Mouse (Mus musculus) embryonic fibroblast, embryonic 13.5 days (primary cell): ENCODE measurements around the gene Capn10. TPM values are rescaled to one million over a fixed set of nuclear protein-coding genes. Genes with fewer than 3 reads are reported as not detected.
"Not testable (repeated sequence)": the region's sequence is repeated elsewhere in the genome, so short reads cannot be mapped to it uniquely, and the experiment has no call there.

Experiments used
- H3K27ac ChIP-seq: 2 replicates; pipeline ENCODE4 v1.5.1; 2012; ENCODE audit warnings: low read length, control low read depth, inconsistent platforms; ENCODE audit not compliant: insufficient read depth
- H3K4me1 ChIP-seq: 2 replicates; pipeline ENCODE4 v1.6.1; 2011; ENCODE audit warnings: low read length; ENCODE audit not compliant: control insufficient read depth, insufficient read depth
- H3K4me3 ChIP-seq: 2 replicates; pipeline ENCODE4 v1.5.1; 2011; ENCODE audit warnings: mild to moderate bottlenecking, control low read depth, low read length; ENCODE audit not compliant: insufficient read depth
- CTCF ChIP-seq: IDR thresholded peaks from 2 replicates; pipeline ENCODE4 v1.5.1; 2011; ENCODE audit warnings: mild to moderate bottlenecking, control low read depth, low read length, moderate library complexity, borderline replicate concordance; ENCODE audit not compliant: insufficient read depth
- POLR2A ChIP-seq: IDR thresholded peaks from 2 replicates; pipeline ENCODE4 v1.6.1; 2011; ENCODE audit warnings: low read depth, mild to moderate bottlenecking, control low read depth, low read length, moderate library complexity
- polyA plus RNA-seq: library from polyadenylated mRNA; stranded (reverse); fragments of >200 nt; gene quantifications from 2 replicates; pipeline ENCODE4 v1.2.4, GENCODE M21; 2011; ENCODE audit warnings: low read depth; ENCODE audit not compliant: missing spikeins, insufficient read length

Gene Capn10
- polyA plus RNA-seq, 1 experiment, result 11.1 TPM

GRCm38 (mm10) chr1:92939746-92940145 lies 5.6 kb downstream of the Capn10 start:
- TF ChIP-seq POLR2A, result no peak
- TF ChIP-seq CTCF, result no peak
- Histone ChIP-seq H3K4me1 (peaks cover 4% of the 10 kb centered on the region; the same call in 1 of the 2 replicates), H3K4me3 (no peak overlapping the region), H3K27ac (no peak overlapping the region)

- no peak overlapping the region for H3K27ac ChIP-seq
- no peak for TF ChIP-seq POLR2A
- no peak for TF ChIP-seq CTCF
- H3K4me3 ChIP-seq, result no peak overlapping the region
- H3K4me1 ChIP-seq, result no peaks in the 10 kb centered on the region
These were observed 9.2 kb downstream of the Capn10 start for GRCm38 (mm10) chr1:92943219-92943989.

GRCm38 (mm10) chr1:92947966-92948365 lies 13.8 kb downstream of the Capn10 start:
- no peak overlapping the region for H3K27ac ChIP-seq
- H3K4me1 ChIP-seq, result no peaks in the 10 kb centered on the region
- no peak overlapping the region for H3K4me3 ChIP-seq
- no peak for TF ChIP-seq POLR2A

- no peak overlapping the region for H3K27ac ChIP-seq
- no peak for TF ChIP-seq POLR2A
- TF ChIP-seq CTCF, result no peak
- no peaks in the 10 kb centered on the region for H3K4me1 ChIP-seq
- no peak overlapping the region for H3K4me3 ChIP-seq
These were observed 15.2 kb downstream of the Capn10 start for GRCm38 (mm10) chr1:92949426-92949825.

GRCm38 (mm10) chr1:92950607-92951006 lies 16.4 kb downstream of the Capn10 start, which contains the start of gene Gpr35:
Gene Gpr35, plus strand, starts transcription at chr1:92950865.
- Histone ChIP-seq H3K27ac (no peak within 1 kb of the TSS), H3K4me1 (no peaks in the 10 kb centered on the region), H3K4me3 (no peak within 1 kb of the TSS)
- TF ChIP-seq POLR2A, result no peak
- no peak for TF ChIP-seq CTCF

GRCm38 (mm10) chr1:92953641-92954040 lies 19.5 kb downstream of the Capn10 start:
- H3K4me3 ChIP-seq, result no peak overlapping the region
- no peak overlapping the region for H3K27ac ChIP-seq
- no peak for TF ChIP-seq POLR2A
- TF ChIP-seq CTCF, result no peak
- H3K4me1 ChIP-seq, result no peaks in the 10 kb centered on the region

GRCm38 (mm10) chr1:92956571-92957335 lies 22.6 kb downstream of the Capn10 start:
- H3K27ac ChIP-seq, H3K4me1 ChIP-seq: not testable (repeated sequence)
- peak overlapping the region; percentile 27; the same call in 1 of the 2 replicates for H3K4me3 ChIP-seq

- no peak overlapping the region for H3K4me3 ChIP-seq
- TF ChIP-seq POLR2A, result no peak
- no peak for TF ChIP-seq CTCF
- no peaks in the 10 kb centered on the region for H3K4me1 ChIP-seq
- H3K27ac ChIP-seq, result no peak overlapping the region
These were observed 24.8 kb downstream of the Capn10 start for GRCm38 (mm10) chr1:92958999-92959398.

GRCm38 (mm10) chr1:92970791-92971190 lies 36.6 kb downstream of the Capn10 start:
- not testable (repeated sequence) for H3K27ac ChIP-seq, H3K4me3 ChIP-seq, H3K4me1 ChIP-seq
